Mouse (Mus musculus): Measurements from ENCODE around the gene Krtap4-7. TPM values are rescaled to one million over a fixed set of nuclear protein-coding genes. Genes with fewer than 3 reads are reported as not detected.
"Not testable (repeated sequence)": the region's sequence is repeated elsewhere in the genome, so short reads cannot be mapped to it uniquely, and the experiment has no call there.

The Krtap4-7 gene
- total RNA-seq (2022), result not detected

GRCm38 (mm10) chr11:99643635-99644139, at the start of gene Krtap4-7:
Krtap4-7 (minus strand) TSS chr11:99644089.
- not testable (repeated sequence) for DNase-seq

DNA sequence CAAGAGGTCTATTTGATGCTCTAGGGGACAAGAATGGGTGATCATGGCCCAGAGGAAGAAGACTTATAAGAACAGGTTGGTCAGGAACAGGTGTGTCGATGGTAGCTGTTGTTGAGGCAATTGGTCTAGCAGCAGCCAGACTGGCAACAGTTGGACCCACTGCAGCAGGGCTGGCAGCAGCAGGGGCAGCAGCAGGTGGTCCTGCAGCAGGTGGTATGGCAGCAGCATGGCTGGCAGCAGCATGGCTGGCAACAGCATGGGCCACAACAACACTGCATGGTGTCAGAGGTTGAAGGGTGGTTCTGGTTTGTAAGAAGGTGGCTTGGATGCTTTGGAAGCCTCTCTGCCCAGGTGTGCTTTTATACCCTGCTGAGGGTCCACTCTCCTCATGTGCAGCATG, 46.6 kb upstream of the Krtap4-7 start, which contains the start of gene Gm14190:
Gene Gm14190 (minus strand): TSS at position 278 of the 400 bp plus-strand sequence.
- no peak for DNase-seq

GRCm38 (mm10) chr11:99685235-99685634, 41.3 kb upstream of the Krtap4-7 start:
- DNase-seq, result not testable (repeated sequence)

DNA sequence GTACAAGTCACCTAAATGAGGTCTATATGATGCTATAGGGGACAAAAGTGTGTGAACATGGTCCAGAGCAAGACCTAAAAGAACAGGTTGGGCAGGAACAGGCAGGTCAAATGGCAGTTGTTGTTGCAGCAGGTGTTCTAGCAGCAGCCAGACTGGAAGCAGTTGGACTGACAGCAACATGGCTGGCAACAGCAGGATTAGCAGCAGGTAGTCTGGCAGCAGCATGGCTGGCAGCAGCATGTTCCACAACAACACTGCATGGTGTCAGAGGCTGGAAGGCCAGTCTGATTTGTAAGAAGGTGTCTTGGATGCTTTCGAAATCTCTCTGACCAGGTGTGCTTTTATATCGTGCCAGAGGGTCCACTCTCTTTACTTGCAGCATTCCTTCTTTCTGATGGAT, 39.6 kb upstream of the Krtap4-7 start:
- no peak for DNase-seq

- no peak for DNase-seq
Observed at GRCm38 (mm10) chr11:99665860-99666259, 22.0 kb upstream of the Krtap4-7 start, which contains the start of gene Krtap4-6. Krtap4-6 (minus strand) TSS chr11:99665960.

DNA sequence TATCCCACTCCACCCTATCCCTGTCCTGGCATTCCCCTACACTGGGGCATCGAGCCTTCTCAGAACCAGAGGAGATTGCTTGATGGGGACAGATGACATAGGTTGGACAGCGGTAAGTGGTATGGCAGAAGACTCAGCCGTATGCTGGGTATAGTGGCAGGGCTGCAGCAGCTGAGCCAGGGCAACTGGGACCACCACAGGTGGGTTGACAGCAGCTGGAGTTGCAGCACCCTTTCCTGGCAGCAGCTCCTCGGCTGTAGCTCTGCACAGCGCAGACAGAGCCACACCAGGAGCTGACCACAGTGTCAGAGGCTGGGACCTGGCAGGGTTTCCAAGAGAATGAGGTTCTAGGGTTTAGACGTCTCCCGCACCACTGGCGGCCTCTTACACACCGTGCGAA, 18.9 kb upstream of the Krtap4-7 start:
- DNase-seq, result no peak

DNA sequence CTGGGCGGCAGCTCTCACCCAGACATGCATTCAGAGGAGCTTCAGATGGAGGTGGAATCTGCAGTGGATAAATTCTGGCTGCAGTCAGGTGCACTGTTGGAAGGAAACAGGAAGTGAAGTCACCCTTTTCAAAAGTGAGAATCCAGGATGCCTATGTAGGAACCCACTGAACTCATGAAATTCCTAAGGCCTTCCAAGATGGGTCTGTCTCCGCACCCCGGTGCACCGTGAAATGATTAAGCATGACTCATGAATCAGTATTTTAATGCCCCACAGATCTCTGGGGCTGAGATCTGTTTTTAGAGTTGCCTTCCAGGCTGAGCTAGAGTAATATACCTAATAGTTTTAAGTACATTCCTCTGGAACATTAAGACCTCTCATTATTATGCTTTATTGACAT, 15.4 kb upstream of the Krtap4-7 start:
- no peak for DNase-seq

DNA sequence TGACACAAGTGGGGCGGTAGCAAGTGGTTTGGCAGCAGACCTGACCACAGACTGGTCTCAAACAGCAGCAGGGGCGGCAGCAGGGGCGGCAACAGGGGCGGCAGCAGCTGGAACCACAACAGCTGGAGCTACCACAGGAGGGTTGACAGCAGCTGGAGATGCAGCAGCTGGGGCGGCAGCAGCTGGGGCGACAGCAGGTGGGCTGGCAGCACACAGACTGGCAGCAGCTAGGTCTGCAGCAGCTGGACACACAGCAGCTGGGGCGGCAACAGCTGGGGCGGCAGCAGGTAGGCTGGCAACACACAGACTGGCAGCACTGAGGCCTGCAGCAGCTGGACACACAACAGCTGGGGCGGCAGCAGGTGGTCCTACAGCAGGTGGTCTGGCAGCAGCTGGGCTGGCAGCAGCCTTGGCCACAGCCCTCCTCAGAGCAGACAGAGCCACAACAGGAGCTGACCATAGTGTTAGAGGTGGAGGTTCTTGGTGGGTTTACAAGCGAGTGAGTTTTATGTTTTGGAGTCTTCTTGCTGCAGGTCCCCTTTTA, 14.7 kb upstream of the Krtap4-7 start, which contains the start of gene Gm11563:
Gene Gm11563 (minus strand): TSS at position 494 of the 544 bp plus-strand sequence.
- not testable (repeated sequence) for DNase-seq

DNA sequence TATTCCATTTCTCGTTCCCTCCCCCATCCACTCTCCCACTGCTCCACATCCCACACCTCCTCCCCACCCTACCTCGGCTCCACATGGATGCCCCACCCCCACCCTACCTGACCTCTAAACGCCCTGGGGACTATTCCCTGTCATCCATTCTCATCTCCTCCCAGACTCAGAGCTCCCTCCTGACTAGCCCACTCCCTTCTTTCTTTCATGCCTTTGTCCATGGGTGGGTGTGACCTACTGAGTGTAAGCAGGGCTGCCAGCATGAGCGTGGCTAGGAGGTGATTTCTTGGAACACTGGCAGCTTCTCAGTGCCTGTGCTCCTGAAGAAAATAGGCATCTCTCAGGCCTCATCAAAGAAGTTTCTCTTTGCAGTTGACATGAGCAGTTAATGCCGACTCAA, 13.2 kb upstream of the Krtap4-7 start:
- DNase-seq, result no peak

DNA sequence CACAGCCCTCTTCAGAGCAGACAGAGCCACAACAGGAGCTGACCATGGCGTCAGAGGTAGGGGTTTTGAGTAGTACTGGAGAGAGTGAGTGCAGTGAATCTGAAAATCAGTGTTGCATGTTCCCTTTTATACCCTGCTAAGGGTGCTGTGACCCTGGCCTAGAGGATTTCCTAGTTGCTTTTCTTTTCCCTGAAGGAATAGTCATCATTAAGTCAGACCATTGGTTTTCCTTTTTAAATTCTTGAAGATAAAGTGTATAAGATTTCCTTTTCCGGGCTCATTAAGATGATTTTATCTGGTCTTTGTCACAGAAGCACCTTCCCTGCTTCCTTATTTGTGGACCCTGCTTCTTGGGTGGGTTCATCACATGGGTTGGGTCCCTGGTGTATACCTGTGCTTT, 6.2 kb upstream of the Krtap4-7 start, which contains the start of gene Gm11555:
Gene Gm11555 (minus strand): TSS at position 101 of the 400 bp plus-strand sequence.
- DNase-seq, result no peak

DNA sequence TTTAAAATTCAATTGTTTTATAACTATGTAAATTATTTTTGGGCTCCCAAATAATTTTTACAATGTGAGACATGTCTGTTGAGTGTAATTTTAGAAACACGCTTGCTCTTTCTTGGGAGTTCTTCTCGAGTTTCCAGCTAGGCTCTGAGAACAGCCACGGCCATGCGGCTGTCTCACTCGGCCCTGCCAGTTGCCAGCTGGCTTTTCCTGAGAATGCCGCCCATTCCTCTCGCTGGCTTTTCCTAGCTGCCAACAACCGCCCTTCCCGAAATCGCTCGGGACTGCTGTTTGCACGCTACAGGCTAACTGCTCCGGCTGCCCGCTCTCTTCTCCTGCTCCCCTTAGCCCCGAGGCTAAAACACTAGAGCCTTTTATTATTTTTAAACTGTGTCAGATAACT, 2.6 kb upstream of the Krtap4-7 start:
- DNase-seq, result no peak

DNA sequence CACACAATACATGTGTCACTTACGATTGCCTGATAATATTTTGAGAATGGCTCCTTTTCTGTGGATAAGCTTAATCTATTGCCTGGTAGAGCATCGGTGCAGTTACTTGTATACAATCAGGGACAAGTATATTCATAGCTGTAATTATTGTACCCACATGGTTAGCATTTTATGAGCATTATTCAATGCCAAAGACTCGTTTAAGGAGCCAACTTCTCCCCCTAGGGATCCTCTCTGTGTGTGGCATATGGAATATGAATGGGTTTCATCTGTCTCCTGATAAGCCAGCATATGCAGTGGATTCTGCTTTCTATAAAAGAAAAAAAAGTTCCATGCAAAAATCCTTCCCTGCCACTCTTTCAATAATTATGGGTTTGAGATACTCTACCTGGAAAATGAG, 462 bp upstream of the Krtap4-7 start:
- DNase-seq, result no peak

GRCm38 (mm10) chr11:99640926-99641325, 3.0 kb downstream of the Krtap4-7 start:
- no peak for DNase-seq

GRCm38 (mm10) chr11:99637086-99637485, 6.8 kb downstream of the Krtap4-7 start:
- DNase-seq, result no peak

- DNase-seq, result no peak
Observed at GRCm38 (mm10) chr11:99634653-99635134, 9.2 kb downstream of the Krtap4-7 start, which contains the start of gene Krtap4-2. Krtap4-2 (minus strand) TSS chr11:99635084.

- DNase-seq, result no peak
Observed at GRCm38 (mm10) chr11:99633293-99633692, 10.6 kb downstream of the Krtap4-7 start.

DNA sequence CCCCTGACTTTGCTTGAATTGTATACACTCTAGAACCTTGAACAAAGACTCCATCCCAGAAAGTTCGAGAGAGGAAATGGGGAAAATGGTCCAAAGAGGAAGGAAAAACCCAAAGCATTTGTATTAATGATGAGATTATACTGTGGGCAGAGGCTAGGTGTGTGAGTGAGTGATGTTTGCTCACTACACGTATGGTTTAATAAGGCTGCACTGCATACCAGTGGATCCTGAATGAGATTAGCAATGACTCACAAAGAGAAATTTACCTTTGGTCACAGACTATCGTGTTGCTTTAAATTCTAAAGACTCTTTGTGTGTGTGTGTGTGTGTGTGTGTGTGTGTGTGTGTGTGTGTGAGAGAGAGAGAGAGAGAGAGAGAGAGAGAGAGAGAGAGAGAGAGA, 13.0 kb downstream of the Krtap4-7 start:
- no peak for DNase-seq

- no peak for DNase-seq
Observed at GRCm38 (mm10) chr11:99628138-99628537, 15.8 kb downstream of the Krtap4-7 start, which contains the start of gene Krtap4-1. Krtap4-1 (minus strand) TSS chr11:99628238.

DNA sequence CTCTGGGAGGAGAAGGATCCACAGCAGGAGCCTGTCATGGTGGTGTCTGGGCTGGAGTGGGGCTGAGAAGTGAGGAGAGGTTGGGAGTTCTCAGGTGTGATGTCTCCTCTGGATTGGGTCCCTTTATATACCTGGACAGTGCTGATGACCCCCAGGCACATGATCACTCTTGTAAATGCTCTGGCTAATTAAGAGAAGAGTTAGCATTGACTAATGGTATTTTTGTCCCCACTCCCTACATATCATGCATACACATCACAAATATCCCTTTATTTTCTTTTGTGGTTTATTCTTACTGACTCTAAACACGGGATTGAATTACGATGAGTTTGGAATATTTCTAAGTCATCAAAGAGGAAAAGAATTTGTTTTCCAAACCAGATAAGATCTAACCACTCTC, 23.6 kb downstream of the Krtap4-7 start, which contains the start of gene Gm11562:
Gene Gm11562 (minus strand): TSS at position 101 of the 400 bp plus-strand sequence.
- no peak for DNase-seq

DNA sequence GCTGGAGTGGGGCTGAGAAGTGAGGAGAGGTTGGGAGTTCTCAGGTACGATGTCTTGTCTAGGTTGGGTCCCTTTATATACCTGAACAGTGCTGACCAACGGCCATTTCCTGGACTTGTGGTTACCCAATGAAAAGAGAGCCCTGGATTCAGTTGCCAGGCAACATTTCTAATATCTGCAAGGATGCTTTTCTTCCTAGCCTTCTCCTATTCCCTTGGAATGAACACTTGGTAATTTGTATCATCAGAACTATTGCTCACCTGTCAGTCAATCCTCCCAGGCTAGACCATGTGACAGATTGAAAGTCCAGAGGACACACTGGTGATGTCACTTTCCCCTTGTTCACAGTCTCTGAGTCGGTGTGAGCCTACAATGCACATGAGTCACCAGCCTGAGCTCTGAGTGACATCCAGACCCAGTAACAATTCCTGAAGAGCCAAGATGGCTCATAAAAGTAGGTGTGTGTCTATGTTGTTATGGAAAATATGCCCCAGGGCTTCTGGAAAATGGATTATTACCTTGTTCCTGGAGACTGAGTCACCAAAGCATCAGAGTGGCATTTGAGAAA, 29.0 kb downstream of the Krtap4-7 start, which contains the start of gene Krtap2-4:
Gene Krtap2-4 (minus strand): TSS at position 51 of the 568 bp plus-strand sequence.
- DNase-seq, result no peak

DNA sequence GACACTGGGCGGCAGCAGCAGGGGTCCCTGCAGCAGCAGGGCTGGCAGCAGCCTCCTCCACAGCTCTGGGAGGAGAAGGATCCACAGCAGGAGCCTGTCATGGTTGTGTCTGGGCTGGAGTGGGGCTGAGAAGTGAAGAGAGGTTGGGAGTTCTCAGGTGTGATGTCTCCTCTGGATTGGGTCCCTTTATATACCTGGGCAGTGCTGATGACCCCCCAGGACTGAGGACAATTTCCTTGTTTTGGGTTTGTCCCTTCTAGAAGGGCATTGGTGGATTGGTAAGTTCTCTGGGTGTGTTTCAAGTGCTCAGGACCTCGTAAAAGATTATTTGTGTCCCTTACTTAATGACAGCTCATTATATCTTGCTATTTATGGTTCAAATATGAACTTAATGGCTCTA, 33.8 kb downstream of the Krtap4-7 start, which contains the start of gene Gm11937:
Gene Gm11937 (minus strand): TSS at position 101 of the 400 bp plus-strand sequence.
- not testable (repeated sequence) for DNase-seq

- no peak for DNase-seq
Observed at GRCm38 (mm10) chr11:99609126-99609525, 34.8 kb downstream of the Krtap4-7 start.

GRCm38 (mm10) chr11:99603208-99603607, 40.7 kb downstream of the Krtap4-7 start, which contains the start of gene Gm11938:
Gm11938 (minus strand) TSS chr11:99603308.
- DNase-seq, result not testable (repeated sequence)

All from adrenal gland, adult 8-10 months (tissue).